1 mouse cellular context compared by ENCODE assay signal in genomic region chr6:100085981-100086380, GRCm38 (mm10).
TF ChIP-seq lines count a peak whose summit lies in the region.

No protein-coding gene starts in this region.

TF ChIP-seq in CH12.LX, 34 proteins besides CTCF, POLR2A, EP300 and RAD21 (continued from another document):
- TF ChIP-seq HCFC1 (IDR thresholded peaks at IDR 0.05; ENCODE audit: low read depth, low read length), result no peak; the same call in 1 of the 2 replicates
- peak; percentile 94 for TF ChIP-seq RCOR1 (conservative IDR thresholded peaks at IDR 0.05; ENCODE audit: low read depth, low read length)
- no peak for TF ChIP-seq GABPA (IDR thresholded peaks at IDR 0.05; ENCODE audit: insufficient replicate concordance, low read depth, low read length)
- TF ChIP-seq MXI1 (IDR thresholded peaks at IDR 0.05; ENCODE audit: low read depth, low read length), result 0 out of 2 replicates have a peak, but pooled peaks have one; percentile 42
- TF ChIP-seq TCF12 (IDR thresholded peaks at IDR 0.05; ENCODE audit: low read depth, low read length), result peak; percentile 87
